Mouse (Mus musculus) MEL (cell line): ENCODE data around the gene Ptprk. TPM values are rescaled to one million over a fixed set of nuclear protein-coding genes. Genes with fewer than 3 reads are reported as not detected.

Source experiments
- DNase-seq: peaks from one replicate; pipeline ENCODE4 v3.0.0; 2011; ENCODE audit warnings: low read depth, low spot score
- H3K27ac ChIP-seq: 2 replicates; pipeline ENCODE4 v1.5.1; 2012; ENCODE audit warnings: low read depth, mild to moderate bottlenecking, control low read depth, low read length, moderate library complexity; ENCODE audit not compliant: control insufficient read depth
- H3K27me3 ChIP-seq, 2 experiments: fragments of 150-350 bp in 1 of 2; sonication (generic) in 1 of 2; 2 replicates each; pipeline ENCODE4 v1.6.1; 2012; ENCODE audit warnings: low read length in 2 of 2, mild to moderate bottlenecking in 2 of 2, improper control_type of control experiment in 1 of 2, moderate library complexity in 1 of 2; ENCODE audit not compliant: insufficient read depth in 2 of 2, control insufficient read depth in 1 of 2
- H3K36me3 ChIP-seq, 2 experiments: 2 replicates each; pipeline ENCODE4 v1.6.1; 2012 to 2014; ENCODE audit warnings: low read length in 2 of 2, improper control_type of control experiment in 1 of 2, inconsistent platforms in 1 of 2, mild to moderate bottlenecking in 1 of 2; ENCODE audit not compliant: insufficient read depth in 2 of 2, control insufficient read depth in 1 of 2
- H3K4me1 ChIP-seq, 2 experiments: fragments of 150-350 bp in 1 of 2; sonication (generic) in 1 of 2; 2 replicates each; pipeline ENCODE4 v1.6.1; 2012; ENCODE audit warnings: low read length in 2 of 2, improper control_type of control experiment in 1 of 2, mild to moderate bottlenecking in 1 of 2; ENCODE audit not compliant: insufficient read depth in 2 of 2, control insufficient read depth in 1 of 2
- H3K4me3 ChIP-seq, 2 experiments: fragments of 150-350 bp in 1 of 2; sonication (generic) in 1 of 2; 2 replicates each; pipeline ENCODE4 v1.5.1; 2012; ENCODE audit warnings: low read depth in 2 of 2, low read length in 2 of 2, mild to moderate bottlenecking in 2 of 2, moderate library complexity in 2 of 2, control low read depth in 1 of 2, improper control_type of control experiment in 1 of 2; ENCODE audit not compliant: control insufficient read depth in 1 of 2, insufficient read depth in 1 of 2
- H3K79me2 ChIP-seq: 2 replicates; pipeline ENCODE4 v1.6.1; 2012; ENCODE audit warnings: mild to moderate bottlenecking, low read length, moderate library complexity; ENCODE audit not compliant: control insufficient read depth, poor library complexity, insufficient read depth
- H3K9ac ChIP-seq: 2 replicates; pipeline ENCODE4 v1.6.1; 2012; ENCODE audit warnings: low read depth, mild to moderate bottlenecking, control low read depth, low read length, moderate library complexity; ENCODE audit not compliant: control insufficient read depth, poor library complexity, severe bottlenecking
- H3K9me3 ChIP-seq: fragments of 150-350 bp; sonication (generic); replicated peaks from 2 replicates; pipeline ENCODE4 v1.6.1; 2012; ENCODE audit warnings: mild to moderate bottlenecking, low read length, improper control_type of control experiment, moderate library complexity; ENCODE audit not compliant: insufficient read depth
- BHLHE40 ChIP-seq: IDR thresholded peaks from 2 replicates; pipeline ENCODE4 v1.6.1; 2012; ENCODE audit warnings: low read depth, mild to moderate bottlenecking, inconsistent platforms, low read length, improper control_type of control experiment, borderline replicate concordance
- CHD1 ChIP-seq: IDR thresholded peaks from 2 replicates; pipeline ENCODE4 v1.6.1; 2012; ENCODE audit warnings: low read depth, mild to moderate bottlenecking, inconsistent platforms, low read length, improper control_type of control experiment
- CHD2 ChIP-seq: IDR thresholded peaks from 2 replicates; pipeline ENCODE4 v1.6.1; 2011; ENCODE audit warnings: low read length, improper control_type of control experiment
- CTCF ChIP-seq, 3 experiments: IDR thresholded peaks in 2 of 3; conservative IDR thresholded peaks in 1 of 3; 2 replicates each; pipeline ENCODE4 v1.5.1; 2011 to 2012; ENCODE audit warnings: low read length in 3 of 3, low read depth in 2 of 3, mild to moderate bottlenecking in 2 of 3, improper control_type of control experiment in 1 of 3, inconsistent platforms in 1 of 3, mixed read lengths in 1 of 3, moderate library complexity in 1 of 3; ENCODE audit not compliant: control insufficient read depth in 1 of 3, insufficient read depth in 1 of 3, poor library complexity in 1 of 3, severe bottlenecking in 1 of 3
- E2F4 ChIP-seq: IDR thresholded peaks from 2 replicates; pipeline ENCODE4 v1.6.1; 2011; ENCODE audit warnings: low read depth, low read length, improper control_type of control experiment, borderline replicate concordance
- ETS1 ChIP-seq: IDR thresholded peaks from 2 replicates; pipeline ENCODE4 v1.6.1; 2012; ENCODE audit warnings: low read depth, mild to moderate bottlenecking, inconsistent platforms, low read length, improper control_type of control experiment, moderate library complexity
- GABPA ChIP-seq: IDR thresholded peaks from 2 replicates; pipeline ENCODE4 v1.6.1; 2012; ENCODE audit warnings: low read depth, mild to moderate bottlenecking, inconsistent platforms, low read length, improper control_type of control experiment, moderate library complexity
- HCFC1 ChIP-seq: IDR thresholded peaks from 2 replicates; pipeline ENCODE4 v1.6.1; 2012; ENCODE audit warnings: low read depth, mild to moderate bottlenecking, inconsistent platforms, low read length, improper control_type of control experiment, moderate library complexity
- JUND ChIP-seq: IDR thresholded peaks from 2 replicates; pipeline ENCODE4 v1.6.1; 2011; ENCODE audit warnings: low read depth, mild to moderate bottlenecking, improper control_type of control experiment, low read length
- KAT2A ChIP-seq: conservative IDR thresholded peaks from 2 replicates; pipeline ENCODE4 v1.6.1; 2012; ENCODE audit warnings: low read depth, low read length, improper control_type of control experiment, inconsistent platforms
- MAX ChIP-seq: IDR thresholded peaks from 2 replicates; pipeline ENCODE4 v1.6.1; 2011; ENCODE audit warnings: low read length, improper control_type of control experiment
- MAZ ChIP-seq: IDR thresholded peaks from 2 replicates; pipeline ENCODE4 v1.6.1; 2012; ENCODE audit warnings: low read depth, mild to moderate bottlenecking, inconsistent platforms, low read length, improper control_type of control experiment
- MEF2A ChIP-seq: IDR thresholded peaks from 2 replicates; pipeline ENCODE4 v1.6.1; 2014; ENCODE audit warnings: low read depth, mild to moderate bottlenecking, inconsistent platforms, low read length, improper control_type of control experiment; ENCODE audit not compliant: poor library complexity, insufficient replicate concordance, severe bottlenecking; ENCODE audit errors: extremely low read depth
- MYB ChIP-seq: IDR thresholded peaks from 2 replicates; pipeline ENCODE4 v1.6.1; 2011; ENCODE audit warnings: mild to moderate bottlenecking, low read depth, low read length, improper control_type of control experiment
- MYC ChIP-seq: IDR thresholded peaks from 2 replicates; pipeline ENCODE4 v1.6.1; 2011; ENCODE audit warnings: low read depth, mild to moderate bottlenecking, low read length, improper control_type of control experiment, moderate library complexity
- NELFE ChIP-seq: IDR thresholded peaks from 2 replicates; pipeline ENCODE4 v1.6.1; 2011; ENCODE audit warnings: low read depth, low read length, improper control_type of control experiment
- NRF1 ChIP-seq: IDR thresholded peaks from 2 replicates; pipeline ENCODE4 v1.6.1; 2014; ENCODE audit warnings: low read depth, mild to moderate bottlenecking, inconsistent platforms, low read length, improper control_type of control experiment, moderate library complexity; ENCODE audit not compliant: poor library complexity, insufficient read depth, severe bottlenecking
- POLR2A ChIP-seq, 2 experiments: IDR thresholded peaks; 2 replicates each; pipeline ENCODE4 v1.6.1; 2011 to 2012; ENCODE audit warnings: low read length in 2 of 2, mild to moderate bottlenecking in 2 of 2, control low read depth in 1 of 2, improper control_type of control experiment in 1 of 2, low read depth in 1 of 2, moderate library complexity in 1 of 2; ENCODE audit not compliant: control insufficient read depth in 1 of 2, insufficient read depth in 1 of 2, poor library complexity in 1 of 2
- POLR2AphosphoS5 ChIP-seq: IDR thresholded peaks from 2 replicates; pipeline ENCODE4 v1.6.1; 2012; ENCODE audit warnings: low read depth, borderline replicate concordance, mild to moderate bottlenecking, inconsistent platforms, low read length, moderate library complexity, mixed read lengths
- RCOR1 ChIP-seq: IDR thresholded peaks from 2 replicates; pipeline ENCODE4 v1.6.1; 2012; ENCODE audit warnings: low read depth, mild to moderate bottlenecking, inconsistent platforms, low read length, improper control_type of control experiment
- SIN3A ChIP-seq: IDR thresholded peaks from 2 replicates; pipeline ENCODE4 v1.6.1; 2012; ENCODE audit warnings: low read length, improper control_type of control experiment, inconsistent platforms
- SMC3 ChIP-seq: IDR thresholded peaks from 2 replicates; pipeline ENCODE4 v1.6.1; 2011; ENCODE audit warnings: low read depth, low read length, improper control_type of control experiment
- TBP ChIP-seq: IDR thresholded peaks from 2 replicates; pipeline ENCODE4 v1.8.0; 2011; ENCODE audit warnings: low read depth, low read length, improper control_type of control experiment
- TCF12 ChIP-seq: IDR thresholded peaks from 2 replicates; pipeline ENCODE4 v1.6.1; 2014; ENCODE audit warnings: low read depth, mild to moderate bottlenecking, inconsistent platforms, low read length, improper control_type of control experiment, moderate library complexity
- USF1 ChIP-seq: IDR thresholded peaks from 2 replicates; pipeline ENCODE4 v1.6.1; 2014; ENCODE audit warnings: low read depth, mild to moderate bottlenecking, inconsistent platforms, low read length, improper control_type of control experiment, moderate library complexity
- USF2 ChIP-seq, 2 experiments: IDR thresholded peaks; 2 replicates each; pipeline ENCODE4 v1.6.1; 2011 to 2012; ENCODE audit warnings: improper control_type of control experiment in 2 of 2, low read length in 2 of 2, borderline replicate concordance in 1 of 2, inconsistent platforms in 1 of 2, low read depth in 1 of 2, mild to moderate bottlenecking in 1 of 2; ENCODE audit not compliant: insufficient read depth in 1 of 2
- ZMIZ1 ChIP-seq: IDR thresholded peaks from 2 replicates; pipeline ENCODE4 v1.6.1; 2012; ENCODE audit warnings: low read depth, mild to moderate bottlenecking, inconsistent platforms, low read length, improper control_type of control experiment, moderate library complexity
- ZNF384 ChIP-seq: IDR thresholded peaks from 2 replicates; pipeline ENCODE4 v1.6.1; 2012; ENCODE audit warnings: low read depth, mild to moderate bottlenecking, inconsistent platforms, low read length, improper control_type of control experiment
- polyA plus RNA-seq, 2 experiments: library from polyadenylated mRNA; stranded (reverse) in 1 of 2; unstranded in 1 of 2; fragments of >175 nt in 1 of 2; fragments of >200 nt in 1 of 2; gene quantifications; 2 replicates each; pipeline versions ENCODE4 v1.2.1 to v1.2.4; 2012; ENCODE audit warnings: low replicate concordance in 2 of 2, low read depth in 1 of 2; ENCODE audit not compliant: insufficient read length in 2 of 2, insufficient read depth in 1 of 2, missing spikeins in 1 of 2
- total RNA-seq: library from RNA; depleted of rRNA; stranded (reverse); fragments of 300-350 nt; gene quantifications from 2 replicates; pipeline ENCODE4 v1.2.3, GENCODE M21; 2012

Gene Ptprk
- total and polyA plus RNA-seq, 3 experiments = under 0.01 TPM; not detected in 2

- no peak for TF ChIP-seq ZNF384
- no peak for TF ChIP-seq ETS1
- TF ChIP-seq POLR2AphosphoS5 = no peak
- TF ChIP-seq RCOR1 = no peak
- TF ChIP-seq CHD2 = no peak
- no peak for TF ChIP-seq NRF1
- TF ChIP-seq SMC3 = no peak
- TF ChIP-seq MYC = no peak
- no peak for TF ChIP-seq POLR2A (IDR thresholded peaks at IDR 0.05; ENCODE audit: control insufficient read depth in 1 of 2, insufficient read depth in 1 of 2, low read depth in 1 of 2, low read length in 2 of 2, poor library complexity in 1 of 2)
- TF ChIP-seq BHLHE40 = no peak
- TF ChIP-seq HCFC1 = no peak
- no peak for TF ChIP-seq ZMIZ1
- no peak for TF ChIP-seq MAZ
- TF ChIP-seq CHD1 = no peak
- no peak for TF ChIP-seq JUND
- no peak for TF ChIP-seq TCF12
- no peak for TF ChIP-seq MAX
- no peak for TF ChIP-seq CTCF (IDR thresholded peaks at IDR 0.05 in 2 of 3, conservative IDR thresholded peaks at IDR 0.05 in 1 of 3; ENCODE audit: control insufficient read depth in 1 of 3, insufficient read depth in 1 of 3, low read depth in 2 of 3, low read length in 3 of 3, poor library complexity in 1 of 3, severe bottlenecking in 1 of 3)
- TF ChIP-seq GABPA = no peak
- TF ChIP-seq SIN3A = no peak
- Histone ChIP-seq H3K27ac (no peak overlapping the region), H3K4me3 (no peak overlapping the region), H3K4me1 (no peaks in the 10 kb centered on the region), H3K36me3 (no peaks in the 10 kb centered on the region), H3K9me3 (no peaks in the 10 kb centered on the region), H3K79me2 (no peaks in the 10 kb centered on the region), H3K9ac (no peak overlapping the region), H3K27me3 (no peaks in the 10 kb centered on the region)
- no peak for DNase-seq
These were observed 174.4 kb downstream of the Ptprk start for GRCm38 (mm10) chr10:28249047-28249446.

DNA sequence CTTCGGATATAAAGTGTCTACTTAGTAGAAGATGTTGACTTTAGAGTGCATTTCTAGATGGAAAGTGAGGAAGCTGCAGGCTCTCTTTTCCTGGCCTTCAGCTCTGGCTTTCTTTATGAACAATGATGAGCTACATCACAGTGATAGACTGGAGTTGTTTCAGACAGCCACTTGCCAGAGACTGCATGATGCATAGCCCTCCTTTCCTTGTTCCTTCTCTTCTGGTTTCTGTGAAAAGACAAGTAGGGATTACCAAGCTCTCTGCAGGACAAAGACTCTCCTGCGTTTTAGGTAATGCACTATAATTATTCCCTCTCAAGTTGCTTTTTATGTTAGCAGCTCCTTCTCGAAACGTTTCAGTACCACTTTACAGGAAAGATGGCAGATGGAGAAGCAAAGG, 176.8 kb downstream of the Ptprk start:
- Histone ChIP-seq H3K4me1 (no peaks in the 10 kb centered on the region), H3K9ac (no peak overlapping the region), H3K9me3 (no peaks in the 10 kb centered on the region), H3K79me2 (no peaks in the 10 kb centered on the region), H3K4me3 (no peak overlapping the region), H3K27ac (no peak overlapping the region), H3K27me3 (no peaks in the 10 kb centered on the region), H3K36me3 (no peaks in the 10 kb centered on the region)
- DNase-seq = no peak
- no peak for TF ChIP-seq POLR2AphosphoS5
- no peak for TF ChIP-seq USF2 (IDR thresholded peaks at IDR 0.05; ENCODE audit: borderline replicate concordance in 1 of 2, insufficient read depth in 1 of 2, low read depth in 1 of 2, low read length in 2 of 2)
- TF ChIP-seq SMC3 = no peak
- TF ChIP-seq KAT2A = no peak
- TF ChIP-seq NELFE = no peak
- no peak for TF ChIP-seq TBP
- no peak for TF ChIP-seq E2F4
- TF ChIP-seq USF1 = no peak
- TF ChIP-seq HCFC1 = no peak
- no peak for TF ChIP-seq MYB
- no peak for TF ChIP-seq MEF2A
